Mouse (Mus musculus): ENCODE measurements at regions not wholly inside any gene's neighbourhood (a gene's known extent, or its start where the extent isn't known, plus 50 kb on each side); places are given as distances from the start of the nearest gene placed in this dataset.

DNA sequence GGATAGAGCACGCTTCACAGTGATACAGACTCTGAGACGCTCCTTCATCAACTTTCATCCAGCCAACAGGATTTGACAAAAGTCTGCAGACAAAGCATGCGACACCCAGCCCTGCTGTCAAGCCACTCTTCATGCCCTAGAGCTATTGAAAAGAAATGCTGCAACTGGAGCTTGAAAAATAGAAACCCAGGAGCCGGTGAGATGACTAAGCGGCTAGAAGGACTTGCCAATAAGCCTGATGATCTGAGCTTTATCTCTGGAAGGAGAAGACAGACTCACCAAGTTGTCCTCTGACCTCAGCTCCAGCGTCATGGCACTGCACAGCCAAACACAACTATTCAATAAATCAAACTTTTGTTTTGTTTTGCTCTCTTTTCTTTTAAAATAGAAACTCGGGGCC, 54.0 kb upstream of the Spred2 start:
- Histone ChIP-seq H3K4me2 (ENCODE audit: low read depth, low read length, severe bottlenecking) (no peak overlapping the region), H3K27ac (ENCODE audit: low read depth, low read length) (no peak overlapping the region), H3K4me3 (ENCODE audit: low read depth, low read length) (no peak overlapping the region), H3K9ac (ENCODE audit: low read length) (no peak overlapping the region), H3K27me3 (ENCODE audit: control insufficient read depth, insufficient read depth, low read length) (no peaks in the 10 kb centered on the region), H3K36me3 (ENCODE audit: control insufficient read depth, insufficient read depth, low read length) (no peaks in the 10 kb centered on the region), H3K9me3 (ENCODE audit: control insufficient read depth, low read length) (no peaks in the 10 kb centered on the region; the same call in 1 of the 2 replicates), H3K4me1 (replicated peaks; ENCODE audit: control insufficient read depth, insufficient read depth, low read length) (no peaks in the 10 kb centered on the region)
- DNase-seq (ENCODE audit: low spot score) = no peak
- 78% methylated on average over 7 of the region's 7 CpGs for WGBS
- ATAC-seq (replicated peaks; ENCODE audit: low FRiP score) = no peak

DNA sequence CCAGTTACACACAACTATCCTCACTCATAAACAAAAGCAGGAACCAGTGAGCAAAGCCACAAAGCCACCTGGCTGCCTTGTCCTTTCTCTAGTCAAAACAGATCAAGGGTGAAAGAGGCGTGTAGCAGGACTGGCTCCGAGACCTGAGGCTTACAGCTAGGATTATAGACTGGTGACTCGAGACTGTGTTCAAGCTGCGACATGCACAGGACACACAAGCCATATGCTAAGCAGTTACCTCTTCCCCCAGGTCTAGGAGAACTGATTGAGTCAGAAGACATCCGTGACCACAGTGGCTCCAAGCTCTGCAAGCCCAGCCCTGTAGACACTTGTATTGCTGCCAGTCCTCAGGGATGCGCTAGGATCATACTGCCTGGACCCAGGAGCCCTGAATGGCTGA, 50.4 kb upstream of the Spred2 start:
- no peaks in the 10 kb centered on the region for H3K36me3 ChIP-seq (ENCODE audit: control insufficient read depth, insufficient read depth, low read length)
- no peaks in the 10 kb centered on the region for H3K9me3 ChIP-seq (ENCODE audit: control insufficient read depth, low read length)
- ATAC-seq (replicated peaks; ENCODE audit: low FRiP score) (no peak), DNase-seq (ENCODE audit: low spot score) (no peak)
- no peak overlapping the region for H3K4me3 ChIP-seq (ENCODE audit: low read depth, low read length)
- H3K27ac ChIP-seq (ENCODE audit: low read depth, low read length) = no peak overlapping the region
- H3K4me2 ChIP-seq (ENCODE audit: low read depth, low read length, severe bottlenecking) = no peak overlapping the region
- H3K27me3 ChIP-seq (ENCODE audit: control insufficient read depth, insufficient read depth, low read length) = no peaks in the 10 kb centered on the region
- WGBS = 86% methylated on average over 6 of the region's 6 CpGs
- H3K4me1 ChIP-seq (replicated peaks; ENCODE audit: control insufficient read depth, insufficient read depth, low read length) = no peaks in the 10 kb centered on the region
- no peak overlapping the region for H3K9ac ChIP-seq (ENCODE audit: low read length)
